Mouse (Mus musculus): ENCODE data around the gene Chchd10.

DNA sequence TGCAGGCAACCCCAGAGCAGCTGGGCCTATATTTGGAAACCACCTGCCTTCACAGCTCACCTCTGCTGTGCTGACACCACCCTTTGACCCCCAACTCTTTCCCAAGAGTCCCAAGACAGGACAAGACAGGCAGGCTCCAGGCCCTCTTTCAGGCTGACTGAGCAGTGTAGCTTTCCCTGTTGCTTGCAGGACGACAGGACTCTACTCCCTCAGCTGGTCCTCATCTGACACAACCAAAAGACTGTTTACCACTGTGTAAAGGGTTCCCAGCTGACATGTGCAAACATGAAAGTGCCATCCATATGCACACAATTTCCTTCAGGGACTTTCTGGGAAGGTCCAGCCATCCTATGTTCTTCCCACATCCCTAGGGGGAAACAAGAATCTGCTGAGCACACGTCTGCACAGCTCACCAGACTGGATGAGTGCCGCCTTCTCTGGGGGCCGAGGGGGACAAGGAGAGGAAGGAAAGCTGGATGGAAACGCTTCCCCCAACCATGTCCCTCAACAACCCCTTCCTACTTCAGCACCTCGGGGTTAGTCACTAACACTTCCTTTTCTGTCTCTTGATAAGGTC is 19.8 kb upstream of the Chchd10 start:
- TF ChIP-seq CTCF (IDR thresholded peaks at IDR 0.05; ENCODE audit: extremely low read depth, insufficient read depth, low read length) = no peak
- no peak for TF ChIP-seq POLR2A (IDR thresholded peaks at IDR 0.05; ENCODE audit: extremely low read depth, insufficient read depth, low read length)

Data from cortical plate, adult 2 months (tissue).